Mouse (Mus musculus) liver, embryonic 16.5 days (tissue): Measurements from ENCODE around the gene Vmn2r70. TPM values are rescaled to one million over a fixed set of nuclear protein-coding genes. Genes with fewer than 3 reads are reported as not detected.

Experiments used
- ATAC-seq: fragments of 200-750 bp; cut with Nextera tagmentation; 2 replicates; pipeline ENCODE4 v1.8.0; 2017; ENCODE audit warnings: low read depth, mild to moderate bottlenecking, moderate number of reproducible peaks, moderate library complexity
- H3K27ac ChIP-seq: fragments of 300-500 bp; sonication (generic); 2 replicates; pipeline ENCODE4 v1.5.1; 2014; ENCODE audit warnings: mild to moderate bottlenecking, low read length
- H3K27me3 ChIP-seq: fragments of 300-500 bp; sonication (generic); 2 replicates; pipeline ENCODE4 v1.6.1; 2014; ENCODE audit warnings: low read depth, low read length, mixed read lengths; ENCODE audit not compliant: control insufficient read depth, insufficient read depth
- H3K36me3 ChIP-seq: fragments of 300-500 bp; sonication (generic); 2 replicates; pipeline ENCODE4 v1.6.1; 2014; ENCODE audit warnings: mild to moderate bottlenecking; ENCODE audit not compliant: control insufficient read depth, insufficient read depth
- H3K4me1 ChIP-seq: fragments of 300-500 bp; sonication (generic); 2 replicates; pipeline ENCODE4 v1.6.1; 2014; ENCODE audit warnings: low read depth, low read length, mixed read lengths; ENCODE audit not compliant: control insufficient read depth
- H3K4me2 ChIP-seq: fragments of 300-500 bp; sonication (generic); 2 replicates; pipeline ENCODE4 v1.6.1; 2014; ENCODE audit warnings: low read depth, low read length, mixed read lengths
- H3K4me3 ChIP-seq: fragments of 300-500 bp; sonication (generic); 2 replicates; pipeline ENCODE4 v1.5.1; 2014; ENCODE audit warnings: low read depth, mild to moderate bottlenecking, low read length
- H3K9ac ChIP-seq: fragments of 300-500 bp; sonication (generic); 2 replicates; pipeline ENCODE4 v1.6.1; 2014; ENCODE audit warnings: low read depth, low read length
- H3K9me3 ChIP-seq: fragments of 300-500 bp; sonication (generic); replicated peaks from 2 replicates; pipeline ENCODE4 v1.6.1; 2016; ENCODE audit warnings: low read length; ENCODE audit not compliant: control insufficient read depth
- WGBS: fragments of 180-500 bp; shearing (Covaris S2); extraction: QIAGEN DNeasy Blood & Tissue Kit; methylation state at CpG from one replicate; pipeline ENCODE4 v1.1.7; 2014; ENCODE audit not compliant: insufficient replicate concordance; 5-methylcytosine and 5-hydroxymethylcytosine counted together
- polyA plus RNA-seq: library from polyadenylated mRNA; unstranded; fragments of >200 nt; fragmentation: Nextera tagmentation; extraction: Ambion mirVana; gene quantifications from 2 replicates; pipeline ENCODE4 v1.2.1, GENCODE M21; 2015

Gene Vmn2r70
- polyA plus RNA-seq: not detected in 2 replicates

DNA sequence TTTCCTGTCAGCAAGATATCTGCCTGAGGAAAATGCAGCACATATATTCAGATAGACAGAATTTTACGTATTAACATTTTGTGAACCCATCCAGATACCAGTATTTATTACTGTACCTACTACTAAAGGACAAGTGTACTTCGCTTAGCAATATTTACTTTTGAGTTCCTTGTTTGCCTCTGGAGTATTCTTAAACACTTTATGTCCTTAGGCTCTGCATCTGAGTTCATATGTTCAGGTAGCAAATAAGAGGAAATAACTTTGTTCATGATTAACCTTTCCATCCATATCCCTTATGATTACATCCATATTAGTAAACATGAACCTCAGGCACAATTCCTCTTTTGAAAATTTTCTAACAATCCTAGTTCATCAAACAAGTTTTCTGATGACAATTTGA is at the start of gene Vmn2r70:
Vmn2r70 (minus strand) TSS at position 101 of the 400 bp plus-strand sequence.
- Histone ChIP-seq H3K27me3 (no peaks in the 10 kb centered on the region), H3K4me2 (no peak within 1 kb of the TSS), H3K4me1 (no peaks in the 10 kb centered on the region), H3K9me3 (no peaks in the 10 kb centered on the region), H3K27ac (no peak within 1 kb of the TSS), H3K4me3 (no peak within 1 kb of the TSS), H3K9ac (no peak within 1 kb of the TSS), H3K36me3 (no peaks in the 10 kb centered on the region)
- WGBS: 66% methylated on average over 2 of the region's 2 CpGs
- no peak for ATAC-seq

DNA sequence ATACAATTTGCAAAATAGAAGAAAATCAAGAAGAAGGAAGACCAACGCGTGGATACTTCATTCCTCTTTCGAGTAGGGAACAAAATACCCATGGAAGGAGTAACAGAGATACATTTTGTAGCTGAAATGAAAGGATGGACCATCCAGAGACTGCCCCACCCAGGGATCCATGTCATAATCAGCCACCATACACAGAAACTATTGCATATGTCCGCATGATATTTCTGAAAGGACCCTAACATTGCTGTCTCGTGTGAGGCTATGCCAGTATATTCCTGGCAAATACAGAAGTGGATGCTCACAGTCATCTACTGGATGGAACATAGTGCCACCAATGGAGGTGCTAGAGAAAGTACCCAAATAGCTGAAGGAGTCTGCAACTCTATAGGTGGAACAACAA is 6.2 kb downstream of the Vmn2r70 start, which contains the start of gene Vmn2r71:
Vmn2r71 (plus strand) TSS at position 301 of the 400 bp plus-strand sequence.
- H3K27ac ChIP-seq: no peak within 1 kb of the TSS
- H3K4me3 ChIP-seq: no peak within 1 kb of the TSS
- H3K4me1 ChIP-seq: no peaks in the 10 kb centered on the region
- no peak for ATAC-seq
- WGBS: 60% methylated on average over 5 of the region's 5 CpGs
- H3K27me3 ChIP-seq: no peaks in the 10 kb centered on the region
- H3K36me3 ChIP-seq: no peaks in the 10 kb centered on the region
- no peaks in the 10 kb centered on the region for H3K9me3 ChIP-seq
- no peak within 1 kb of the TSS for H3K4me2 ChIP-seq
- no peak within 1 kb of the TSS for H3K9ac ChIP-seq

GRCm38 (mm10) chr7:85543118-85543517 is 25.9 kb downstream of the Vmn2r70 start:
- Histone ChIP-seq H3K9ac (no peak overlapping the region), H3K36me3 (no peaks in the 10 kb centered on the region), H3K4me2 (no peak overlapping the region), H3K4me1 (no peaks in the 10 kb centered on the region), H3K27ac (no peak overlapping the region), H3K27me3 (no peaks in the 10 kb centered on the region), H3K9me3 (no peaks in the 10 kb centered on the region), H3K4me3 (no peak overlapping the region)
- no peak for ATAC-seq
- WGBS: 39% methylated on average over 2 of the region's 2 CpGs

GRCm38 (mm10) chr7:85542108-85542507 is 26.9 kb downstream of the Vmn2r70 start:
- Histone ChIP-seq H3K36me3 (no peaks in the 10 kb centered on the region), H3K4me2 (no peak overlapping the region), H3K4me3 (no peak overlapping the region), H3K9me3 (no peaks in the 10 kb centered on the region), H3K9ac (no peak overlapping the region), H3K27ac (no peak overlapping the region), H3K4me1 (no peaks in the 10 kb centered on the region), H3K27me3 (no peaks in the 10 kb centered on the region)
- ATAC-seq: no peak
- 59% methylated on average over 2 of the region's 2 CpGs for WGBS

Other genes with a start within 250 kb of the Vmn2r70 start
- gene Vmn2r69, start 153.3 kb downstream of the Vmn2r70 start, polyA plus RNA-seq: not detected in 2 replicates
- not detected in 2 replicates for gene Vmn2r71, start 6.1 kb downstream of the Vmn2r70 start, polyA plus RNA-seq
- gene Vmn2r72, start 185.9 kb upstream of the Vmn2r70 start, polyA plus RNA-seq: not detected in 2 replicates